Mouse (Mus musculus) MEL (cell line): Measurements from ENCODE around the gene Procr. TPM values are rescaled to one million over a fixed set of nuclear protein-coding genes. Genes with fewer than 3 reads are reported as not detected.

ENCODE experiments used
- DNase-seq: peaks from one replicate; pipeline ENCODE4 v3.0.0; 2011; ENCODE audit warnings: low read depth, low spot score
- H3K27ac ChIP-seq: 2 replicates; pipeline ENCODE4 v1.5.1; 2012; ENCODE audit warnings: low read depth, mild to moderate bottlenecking, control low read depth, low read length, moderate library complexity; ENCODE audit not compliant: control insufficient read depth
- H3K27me3 ChIP-seq, 2 experiments: fragments of 150-350 bp in 1 of 2; sonication (generic) in 1 of 2; 2 replicates each; pipeline ENCODE4 v1.6.1; 2012; ENCODE audit warnings: low read length in 2 of 2, mild to moderate bottlenecking in 2 of 2, improper control_type of control experiment in 1 of 2, moderate library complexity in 1 of 2; ENCODE audit not compliant: insufficient read depth in 2 of 2, control insufficient read depth in 1 of 2
- H3K36me3 ChIP-seq, 2 experiments: 2 replicates each; pipeline ENCODE4 v1.6.1; 2012 to 2014; ENCODE audit warnings: low read length in 2 of 2, improper control_type of control experiment in 1 of 2, inconsistent platforms in 1 of 2, mild to moderate bottlenecking in 1 of 2; ENCODE audit not compliant: insufficient read depth in 2 of 2, control insufficient read depth in 1 of 2
- H3K4me1 ChIP-seq, 2 experiments: fragments of 150-350 bp in 1 of 2; sonication (generic) in 1 of 2; 2 replicates each; pipeline ENCODE4 v1.6.1; 2012; ENCODE audit warnings: low read length in 2 of 2, improper control_type of control experiment in 1 of 2, mild to moderate bottlenecking in 1 of 2; ENCODE audit not compliant: insufficient read depth in 2 of 2, control insufficient read depth in 1 of 2
- H3K4me3 ChIP-seq, 2 experiments: fragments of 150-350 bp in 1 of 2; sonication (generic) in 1 of 2; 2 replicates each; pipeline ENCODE4 v1.5.1; 2012; ENCODE audit warnings: low read depth in 2 of 2, low read length in 2 of 2, mild to moderate bottlenecking in 2 of 2, moderate library complexity in 2 of 2, control low read depth in 1 of 2, improper control_type of control experiment in 1 of 2; ENCODE audit not compliant: control insufficient read depth in 1 of 2, insufficient read depth in 1 of 2
- H3K79me2 ChIP-seq: 2 replicates; pipeline ENCODE4 v1.6.1; 2012; ENCODE audit warnings: mild to moderate bottlenecking, low read length, moderate library complexity; ENCODE audit not compliant: control insufficient read depth, poor library complexity, insufficient read depth
- H3K9ac ChIP-seq: 2 replicates; pipeline ENCODE4 v1.6.1; 2012; ENCODE audit warnings: low read depth, mild to moderate bottlenecking, control low read depth, low read length, moderate library complexity; ENCODE audit not compliant: control insufficient read depth, poor library complexity, severe bottlenecking
- H3K9me3 ChIP-seq: fragments of 150-350 bp; sonication (generic); replicated peaks from 2 replicates; pipeline ENCODE4 v1.6.1; 2012; ENCODE audit warnings: mild to moderate bottlenecking, low read length, improper control_type of control experiment, moderate library complexity; ENCODE audit not compliant: insufficient read depth
- CHD2 ChIP-seq: IDR thresholded peaks from 2 replicates; pipeline ENCODE4 v1.6.1; 2011; ENCODE audit warnings: low read length, improper control_type of control experiment
- CTCF ChIP-seq, 3 experiments: IDR thresholded peaks in 2 of 3; conservative IDR thresholded peaks in 1 of 3; 2 replicates each; pipeline ENCODE4 v1.5.1; 2011 to 2012; ENCODE audit warnings: low read length in 3 of 3, low read depth in 2 of 3, mild to moderate bottlenecking in 2 of 3, improper control_type of control experiment in 1 of 3, inconsistent platforms in 1 of 3, mixed read lengths in 1 of 3, moderate library complexity in 1 of 3; ENCODE audit not compliant: control insufficient read depth in 1 of 3, insufficient read depth in 1 of 3, poor library complexity in 1 of 3, severe bottlenecking in 1 of 3
- E2F4 ChIP-seq: IDR thresholded peaks from 2 replicates; pipeline ENCODE4 v1.6.1; 2011; ENCODE audit warnings: low read depth, low read length, improper control_type of control experiment, borderline replicate concordance
- ELF1 ChIP-seq: IDR thresholded peaks from 2 replicates; pipeline ENCODE4 v1.6.1; 2014; ENCODE audit warnings: low read depth, mild to moderate bottlenecking, inconsistent platforms, low read length, improper control_type of control experiment, moderate library complexity
- EP300 ChIP-seq, 2 experiments: IDR thresholded peaks; 2 replicates each; pipeline ENCODE4 v1.6.1; 2011; ENCODE audit warnings: improper control_type of control experiment in 2 of 2, low read length in 2 of 2, low read depth in 1 of 2, mild to moderate bottlenecking in 1 of 2
- GABPA ChIP-seq: IDR thresholded peaks from 2 replicates; pipeline ENCODE4 v1.6.1; 2012; ENCODE audit warnings: low read depth, mild to moderate bottlenecking, inconsistent platforms, low read length, improper control_type of control experiment, moderate library complexity
- HCFC1 ChIP-seq: IDR thresholded peaks from 2 replicates; pipeline ENCODE4 v1.6.1; 2012; ENCODE audit warnings: low read depth, mild to moderate bottlenecking, inconsistent platforms, low read length, improper control_type of control experiment, moderate library complexity
- KAT2A ChIP-seq: conservative IDR thresholded peaks from 2 replicates; pipeline ENCODE4 v1.6.1; 2012; ENCODE audit warnings: low read depth, low read length, improper control_type of control experiment, inconsistent platforms
- MEF2A ChIP-seq: IDR thresholded peaks from 2 replicates; pipeline ENCODE4 v1.6.1; 2014; ENCODE audit warnings: low read depth, mild to moderate bottlenecking, inconsistent platforms, low read length, improper control_type of control experiment; ENCODE audit not compliant: poor library complexity, insufficient replicate concordance, severe bottlenecking; ENCODE audit errors: extremely low read depth
- NRF1 ChIP-seq: IDR thresholded peaks from 2 replicates; pipeline ENCODE4 v1.6.1; 2014; ENCODE audit warnings: low read depth, mild to moderate bottlenecking, inconsistent platforms, low read length, improper control_type of control experiment, moderate library complexity; ENCODE audit not compliant: poor library complexity, insufficient read depth, severe bottlenecking
- POLR2A ChIP-seq, 2 experiments: IDR thresholded peaks; 2 replicates each; pipeline ENCODE4 v1.6.1; 2011 to 2012; ENCODE audit warnings: low read length in 2 of 2, mild to moderate bottlenecking in 2 of 2, control low read depth in 1 of 2, improper control_type of control experiment in 1 of 2, low read depth in 1 of 2, moderate library complexity in 1 of 2; ENCODE audit not compliant: control insufficient read depth in 1 of 2, insufficient read depth in 1 of 2, poor library complexity in 1 of 2
- POLR2AphosphoS5 ChIP-seq: IDR thresholded peaks from 2 replicates; pipeline ENCODE4 v1.6.1; 2012; ENCODE audit warnings: low read depth, borderline replicate concordance, mild to moderate bottlenecking, inconsistent platforms, low read length, moderate library complexity, mixed read lengths
- RAD21 ChIP-seq: IDR thresholded peaks from 2 replicates; pipeline ENCODE4 v1.6.1; 2011; ENCODE audit warnings: mild to moderate bottlenecking, low read depth, low read length, improper control_type of control experiment
- RCOR1 ChIP-seq: IDR thresholded peaks from 2 replicates; pipeline ENCODE4 v1.6.1; 2012; ENCODE audit warnings: low read depth, mild to moderate bottlenecking, inconsistent platforms, low read length, improper control_type of control experiment
- SIN3A ChIP-seq: IDR thresholded peaks from 2 replicates; pipeline ENCODE4 v1.6.1; 2012; ENCODE audit warnings: low read length, improper control_type of control experiment, inconsistent platforms
- SMC3 ChIP-seq: IDR thresholded peaks from 2 replicates; pipeline ENCODE4 v1.6.1; 2011; ENCODE audit warnings: low read depth, low read length, improper control_type of control experiment
- TBP ChIP-seq: IDR thresholded peaks from 2 replicates; pipeline ENCODE4 v1.8.0; 2011; ENCODE audit warnings: low read depth, low read length, improper control_type of control experiment
- TCF12 ChIP-seq: IDR thresholded peaks from 2 replicates; pipeline ENCODE4 v1.6.1; 2014; ENCODE audit warnings: low read depth, mild to moderate bottlenecking, inconsistent platforms, low read length, improper control_type of control experiment, moderate library complexity
- USF1 ChIP-seq: IDR thresholded peaks from 2 replicates; pipeline ENCODE4 v1.6.1; 2014; ENCODE audit warnings: low read depth, mild to moderate bottlenecking, inconsistent platforms, low read length, improper control_type of control experiment, moderate library complexity
- USF2 ChIP-seq, 2 experiments: IDR thresholded peaks; 2 replicates each; pipeline ENCODE4 v1.6.1; 2011 to 2012; ENCODE audit warnings: improper control_type of control experiment in 2 of 2, low read length in 2 of 2, borderline replicate concordance in 1 of 2, inconsistent platforms in 1 of 2, low read depth in 1 of 2, mild to moderate bottlenecking in 1 of 2; ENCODE audit not compliant: insufficient read depth in 1 of 2
- ZC3H11A ChIP-seq: IDR thresholded peaks from 2 replicates; pipeline ENCODE4 v1.6.1; 2012; ENCODE audit warnings: low read depth, mild to moderate bottlenecking, inconsistent platforms, low read length, improper control_type of control experiment
- ZKSCAN1 ChIP-seq: IDR thresholded peaks from 2 replicates; pipeline ENCODE4 v1.6.1; 2012; ENCODE audit warnings: low read depth, mild to moderate bottlenecking, inconsistent platforms, low read length, improper control_type of control experiment, moderate library complexity
- polyA plus RNA-seq, 2 experiments: library from polyadenylated mRNA; stranded (reverse) in 1 of 2; unstranded in 1 of 2; fragments of >175 nt in 1 of 2; fragments of >200 nt in 1 of 2; gene quantifications; 2 replicates each; pipeline versions ENCODE4 v1.2.1 to v1.2.4; 2012; ENCODE audit warnings: low replicate concordance in 2 of 2, low read depth in 1 of 2; ENCODE audit not compliant: insufficient read length in 2 of 2, insufficient read depth in 1 of 2, missing spikeins in 1 of 2
- total RNA-seq: library from RNA; depleted of rRNA; stranded (reverse); fragments of 300-350 nt; gene quantifications from 2 replicates; pipeline ENCODE4 v1.2.3, GENCODE M21; 2012

Procr gene
- total and polyA plus RNA-seq, 3 experiments: 0.15 TPM; not detected in 2

DNA sequence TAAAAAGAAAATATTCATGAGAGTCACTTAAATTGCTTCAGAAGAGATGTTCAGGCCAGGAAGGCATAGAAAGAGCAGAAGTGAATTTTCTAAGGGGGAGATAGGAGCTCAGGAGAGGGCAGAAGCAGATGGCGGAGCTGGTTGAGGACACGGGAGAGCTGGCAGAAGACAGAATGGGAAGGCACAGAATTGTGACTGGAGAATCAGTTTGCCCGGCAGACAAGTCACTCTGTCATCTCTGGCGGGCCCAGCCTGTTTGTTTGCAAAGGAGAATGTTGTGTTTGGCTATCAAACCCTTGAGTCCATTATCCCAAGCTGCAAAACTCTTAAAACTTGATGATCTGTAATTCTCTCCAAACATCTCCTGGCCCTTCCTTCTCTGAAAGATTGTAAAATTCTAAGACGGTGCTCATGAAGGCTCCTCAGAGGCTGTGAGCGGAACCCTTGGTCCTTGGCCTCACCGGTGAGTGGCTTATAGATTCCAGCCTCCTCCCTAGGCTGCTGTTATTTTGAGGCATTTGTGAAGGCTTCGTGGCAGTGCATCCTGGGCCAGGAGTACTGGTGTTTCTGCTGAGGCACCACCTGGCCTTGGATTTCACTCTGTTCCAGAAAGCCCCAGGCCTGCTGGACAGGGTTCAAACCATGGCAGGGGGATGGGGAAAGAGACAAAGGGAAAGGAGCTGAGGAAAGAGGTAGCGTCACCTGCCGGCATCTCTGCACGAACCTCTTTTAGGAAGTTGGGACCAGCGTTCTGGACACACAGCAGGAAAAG is 43.9 kb downstream of the Procr start:
- no peak overlapping the region for H3K4me3 ChIP-seq
- no peaks in the 10 kb centered on the region for H3K4me1 ChIP-seq
- no peak overlapping the region for H3K27ac ChIP-seq
- no peak overlapping the region for H3K9ac ChIP-seq
- TF ChIP-seq HCFC1 (no peak), USF2 (IDR thresholded peaks at IDR 0.05; ENCODE audit: borderline replicate concordance in 1 of 2, insufficient read depth in 1 of 2, low read depth in 1 of 2, low read length in 2 of 2) (no peak), POLR2A (IDR thresholded peaks at IDR 0.05; ENCODE audit: control insufficient read depth in 1 of 2, insufficient read depth in 1 of 2, low read depth in 1 of 2, low read length in 2 of 2, poor library complexity in 1 of 2) (no peak), RCOR1 (no peak), TCF12 (no peak), TBP (no peak), EP300 (IDR thresholded peaks at IDR 0.05; ENCODE audit: low read depth in 1 of 2, low read length in 2 of 2) (no peak), MEF2A (no peak), USF1 (no peak), E2F4 (no peak)
- peaks cover 7 to 17% of the 10 kb centered on the region in 2 experiments for H3K27me3 ChIP-seq
- H3K9me3 ChIP-seq: no peaks in the 10 kb centered on the region
- DNase-seq: no peak
- no peaks in the 10 kb centered on the region for H3K36me3 ChIP-seq
- no peaks in the 10 kb centered on the region for H3K79me2 ChIP-seq

DNA sequence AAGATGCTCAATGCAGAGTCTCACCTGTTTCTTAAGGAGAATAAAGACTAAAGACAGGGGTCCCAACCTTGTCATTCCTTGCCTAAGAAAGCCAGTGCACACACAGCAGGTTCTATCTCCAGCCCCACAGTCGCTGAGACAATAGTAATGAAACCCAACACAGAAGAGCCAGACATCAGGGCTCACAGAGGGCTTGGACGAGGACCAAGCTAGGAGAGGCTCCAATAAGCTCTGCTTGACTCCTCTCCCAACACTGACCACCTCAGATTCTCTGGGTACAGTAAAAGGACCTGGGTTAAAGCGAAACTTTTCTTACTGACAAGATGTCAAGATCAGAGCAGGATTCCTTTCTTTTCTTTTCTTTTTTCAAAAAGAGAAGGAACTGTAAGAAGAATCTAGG is 47.7 kb downstream of the Procr start:
- DNase-seq: no peak
- TF ChIP-seq GABPA (no peak), CHD2 (no peak), E2F4 (no peak), USF2 (IDR thresholded peaks at IDR 0.05; ENCODE audit: borderline replicate concordance in 1 of 2, insufficient read depth in 1 of 2, low read depth in 1 of 2, low read length in 2 of 2) (no peak)
- TF ChIP-seq, all 39 proteins: peak for 0
- H3K27ac ChIP-seq: no peak overlapping the region
- no peaks in the 10 kb centered on the region for H3K36me3 ChIP-seq
- H3K4me3 ChIP-seq: no peak overlapping the region
- H3K27me3 ChIP-seq: peaks cover 8 to 17% of the 10 kb centered on the region in 2 experiments
- H3K4me1 ChIP-seq: no peaks in the 10 kb centered on the region
- H3K79me2 ChIP-seq: no peaks in the 10 kb centered on the region
- H3K9ac ChIP-seq: no peak overlapping the region
- H3K9me3 ChIP-seq: no peaks in the 10 kb centered on the region

DNA sequence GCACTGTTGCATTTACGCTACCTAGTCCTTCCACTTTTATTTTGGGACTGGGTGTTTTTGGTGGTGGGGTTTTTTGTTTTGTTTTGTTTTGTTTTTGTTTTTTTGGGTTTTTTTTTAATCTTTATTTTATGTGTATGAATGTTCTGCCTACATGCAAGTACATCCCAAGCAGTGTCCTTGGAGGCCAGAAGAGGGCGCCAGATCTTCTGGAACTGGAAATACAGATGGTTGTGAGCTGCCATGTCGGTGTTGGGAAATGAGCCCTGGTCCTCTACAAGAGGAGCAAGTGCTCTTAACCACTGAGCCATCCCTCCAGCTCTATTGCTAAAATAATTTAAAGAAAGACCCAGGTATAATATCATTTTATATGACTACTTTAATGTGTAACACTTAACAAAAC is 51.8 kb downstream of the Procr start:
- Histone ChIP-seq H3K9me3 (no peaks in the 10 kb centered on the region), H3K27me3 (peaks cover 6 to 17% of the 10 kb centered on the region in 2 experiments), H3K4me3 (no peak overlapping the region), H3K79me2 (no peaks in the 10 kb centered on the region), H3K4me1 (0 out of 4 replicates have a peak, but pooled peaks cover 0 to 4% of the 10 kb centered on the region in 2 experiments), H3K27ac (no peak overlapping the region), H3K36me3 (no peaks in the 10 kb centered on the region), H3K9ac (no peak overlapping the region)
- no peak for TF ChIP-seq POLR2A (IDR thresholded peaks at IDR 0.05; ENCODE audit: control insufficient read depth in 1 of 2, insufficient read depth in 1 of 2, low read depth in 1 of 2, low read length in 2 of 2, poor library complexity in 1 of 2)
- TF ChIP-seq E2F4: no peak
- TF ChIP-seq MEF2A: no peak
- TF ChIP-seq ZKSCAN1: no peak
- no peak for TF ChIP-seq KAT2A
- peak; percentile 70 for TF ChIP-seq SMC3
- no peak for TF ChIP-seq POLR2AphosphoS5
- TF ChIP-seq ZC3H11A: 0 out of 2 replicates have a peak, but pooled peaks have one; percentile 31
- no peak for TF ChIP-seq NRF1
- TF ChIP-seq ELF1: no peak
- peak; percentile 68 to 74 (median 69) for TF ChIP-seq CTCF (IDR thresholded peaks at IDR 0.05 in 2 of 3, conservative IDR thresholded peaks at IDR 0.05 in 1 of 3; ENCODE audit: control insufficient read depth in 1 of 3, insufficient read depth in 1 of 3, low read depth in 2 of 3, low read length in 3 of 3, poor library complexity in 1 of 3, severe bottlenecking in 1 of 3)
- no peak for TF ChIP-seq TBP
- no peak for TF ChIP-seq SIN3A
- peak; percentile 51 for TF ChIP-seq RAD21
- peak; percentile 82 for DNase-seq
